Mouse (Mus musculus): ENCODE data around the gene Lfng.

Gene Lfng

GRCm38 (mm10) chr5:140639871-140640270 lies 32.8 kb downstream of the Lfng start:
- no peak for DNase-seq (ENCODE audit: low spot score in 2 of 2)

GRCm38 (mm10) chr5:140640812-140641211 lies 33.7 kb downstream of the Lfng start:
- no peak for DNase-seq (ENCODE audit: low spot score in 2 of 2)

- DNase-seq (ENCODE audit: low spot score in 2 of 2), result no peak
These were observed 34.3 kb downstream of the Lfng start for GRCm38 (mm10) chr5:140641254-140641928.

- no peak for DNase-seq (ENCODE audit: low spot score in 2 of 2)
These were observed 35.0 kb downstream of the Lfng start for GRCm38 (mm10) chr5:140642076-140642475.

- no peak for DNase-seq (ENCODE audit: low spot score in 2 of 2)
These were observed 37.1 kb downstream of the Lfng start for GRCm38 (mm10) chr5:140644263-140644662.

GRCm38 (mm10) chr5:140644702-140645201 lies 37.6 kb downstream of the Lfng start:
- DNase-seq (ENCODE audit: low spot score in 2 of 2), result no peak

- no peak for DNase-seq (ENCODE audit: low spot score in 2 of 2)
These were observed 38.3 kb downstream of the Lfng start for GRCm38 (mm10) chr5:140645454-140645853.

GRCm38 (mm10) chr5:140646171-140646570 lies 39.1 kb downstream of the Lfng start:
- DNase-seq (ENCODE audit: low spot score in 2 of 2), result no peak

GRCm38 (mm10) chr5:140647031-140647760 lies 40.1 kb downstream of the Lfng start:
- peak; percentile 60 to 74 for DNase-seq (ENCODE audit: low spot score in 2 of 2)

GRCm38 (mm10) chr5:140647821-140648518 lies 40.9 kb downstream of the Lfng start:
- DNase-seq (ENCODE audit: low spot score in 2 of 2), result peak; percentile 59 to 62

GRCm38 (mm10) chr5:140648519-140649100 lies 41.5 kb downstream of the Lfng start, which contains the start of gene Ttyh3:
Gene Ttyh3, minus strand, starts transcription at chr5:140649031.
- DNase-seq (ENCODE audit: low spot score in 2 of 2), result peak in 1 of 2 experiments; percentile 34

GRCm38 (mm10) chr5:140649101-140649667 lies 42.1 kb downstream of the Lfng start:
- DNase-seq (ENCODE audit: low spot score in 2 of 2), result peak; percentile 94 to 96

GRCm38 (mm10) chr5:140649881-140650414 lies 42.8 kb downstream of the Lfng start:
- DNase-seq (ENCODE audit: low spot score in 2 of 2), result no peak

- DNase-seq (ENCODE audit: low spot score in 2 of 2), result no peak
These were observed 44.1 kb downstream of the Lfng start for GRCm38 (mm10) chr5:140651231-140651630.

GRCm38 (mm10) chr5:140652587-140652986 lies 45.5 kb downstream of the Lfng start:
- no peak for DNase-seq (ENCODE audit: low spot score in 2 of 2)

GRCm38 (mm10) chr5:140654096-140654845 lies 47.2 kb downstream of the Lfng start:
- no peak for DNase-seq (ENCODE audit: low spot score in 2 of 2)

GRCm38 (mm10) chr5:140659607-140660272 lies 52.6 kb downstream of the Lfng start:
- DNase-seq (ENCODE audit: low spot score in 2 of 2), result peak; percentile 79 to 85

GRCm38 (mm10) chr5:140660398-140660797 lies 53.3 kb downstream of the Lfng start:
- DNase-seq (ENCODE audit: low spot score in 2 of 2), result no peak

- no peak for DNase-seq (ENCODE audit: low spot score in 2 of 2)
These were observed 54.3 kb downstream of the Lfng start for GRCm38 (mm10) chr5:140661427-140661826.
